Mouse (Mus musculus) heart, embryonic 16.5 days (tissue): ENCODE data around the gene Sbno2. TPM values are rescaled to one million over a fixed set of nuclear protein-coding genes. Genes with fewer than 3 reads are reported as not detected.

ENCODE experiments used
- ATAC-seq: fragments of 200-750 bp; cut with Nextera tagmentation; replicated peaks from 2 replicates; pipeline ENCODE4 v1.8.0; 2017; ENCODE audit warnings: moderate number of reproducible peaks; ENCODE audit not compliant: insufficient read depth, low FRiP score; ENCODE audit errors: extremely low read depth
- H3K27ac ChIP-seq: fragments of 300-500 bp; sonication (generic); 2 replicates; pipeline ENCODE4 v1.5.1; 2014; ENCODE audit warnings: mild to moderate bottlenecking, low read length, control low read depth, moderate library complexity
- H3K27me3 ChIP-seq: fragments of 300-500 bp; sonication (generic); 2 replicates; pipeline ENCODE4 v1.6.1; 2014; ENCODE audit warnings: low read length, mixed read lengths; ENCODE audit not compliant: control insufficient read depth, insufficient read depth
- H3K36me3 ChIP-seq: fragments of 300-500 bp; sonication (generic); 2 replicates; pipeline ENCODE4 v1.6.1; 2014; ENCODE audit not compliant: control insufficient read depth, insufficient read depth
- H3K4me1 ChIP-seq: fragments of 300-500 bp; sonication (generic); 2 replicates; pipeline ENCODE4 v1.6.1; 2014; ENCODE audit warnings: low read length, mixed read lengths; ENCODE audit not compliant: control insufficient read depth, insufficient read depth
- H3K4me2 ChIP-seq: fragments of 300-500 bp; sonication (generic); 2 replicates; pipeline ENCODE4 v1.6.1; 2014; ENCODE audit warnings: low read depth, mild to moderate bottlenecking, control low read depth, low read length
- H3K4me3 ChIP-seq: fragments of 300-500 bp; sonication (generic); 2 replicates; pipeline ENCODE4 v1.5.1; 2014; ENCODE audit warnings: mild to moderate bottlenecking, control low read depth, low read length
- H3K9ac ChIP-seq: fragments of 300-500 bp; sonication (generic); 2 replicates; pipeline ENCODE4 v1.6.1; 2014; ENCODE audit warnings: low read length, control low read depth
- H3K9me3 ChIP-seq: fragments of 300-500 bp; sonication (generic); replicated peaks from 2 replicates; pipeline ENCODE4 v1.6.1; 2016; ENCODE audit warnings: low read length; ENCODE audit not compliant: control insufficient read depth
- WGBS: fragments of 180-500 bp; shearing (Covaris S2); extraction: QIAGEN DNeasy Blood & Tissue Kit; methylation state at CpG from one replicate; pipeline ENCODE4 v1.1.7; 2014; 5-methylcytosine and 5-hydroxymethylcytosine counted together
- polyA plus RNA-seq: library from polyadenylated mRNA; unstranded; fragments of >200 nt; fragmentation: Nextera tagmentation; extraction: Ambion mirVana; gene quantifications from 2 replicates; pipeline ENCODE4 v1.2.1, GENCODE M21; 2015

Gene Sbno2
- polyA plus RNA-seq, 1 experiment from 2014 or later, result 11.7 TPM

DNA sequence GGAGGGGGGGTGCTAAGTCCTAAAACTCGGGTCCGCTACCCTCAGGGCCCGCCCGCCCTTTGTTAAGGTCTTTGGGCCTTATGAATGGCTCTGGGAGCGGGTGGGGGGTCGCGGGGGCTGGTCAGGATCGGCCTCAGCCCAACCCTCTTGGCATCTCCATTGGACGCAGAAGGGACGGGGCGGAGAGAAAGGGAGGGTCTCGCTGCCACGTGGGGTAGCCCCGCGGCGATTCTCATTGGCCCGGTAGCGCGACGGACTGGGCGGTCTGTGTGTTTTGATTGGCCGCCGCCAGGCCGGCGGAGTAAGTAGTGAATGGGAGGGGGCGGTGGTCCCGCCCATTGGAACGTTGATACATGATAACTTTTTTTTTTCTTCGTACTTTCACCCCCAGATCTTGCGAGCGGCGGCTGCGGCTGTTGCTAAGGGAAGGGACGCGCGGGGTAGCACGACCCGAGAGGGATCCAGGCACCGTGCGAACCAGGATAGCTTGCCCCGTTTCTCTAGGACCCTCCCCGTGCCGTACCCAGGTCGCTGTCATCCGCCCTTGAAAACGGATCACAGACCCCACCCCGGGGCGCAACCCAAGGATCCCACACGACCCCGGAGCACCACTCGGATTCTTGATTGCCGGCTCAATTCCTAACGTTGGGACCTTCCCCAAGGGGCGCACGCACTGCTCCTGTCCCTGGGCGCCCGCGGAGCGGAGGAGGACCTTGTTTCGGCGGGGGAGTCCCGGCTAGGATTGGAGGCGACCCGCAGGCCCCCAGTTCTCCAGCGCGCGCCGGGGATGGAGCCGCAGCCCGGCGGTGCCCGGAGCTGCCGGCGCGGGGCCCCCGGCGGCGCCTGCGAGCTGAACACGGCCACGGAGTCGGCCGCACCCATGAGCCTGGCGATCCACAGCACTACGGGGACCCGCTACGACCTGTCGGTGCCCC is 44.2 kb upstream of the Sbno2 start:
- H3K4me3 ChIP-seq, result peak overlapping the region; percentile 92
- H3K36me3 ChIP-seq, result peaks cover 41% of the 10 kb centered on the region
- peak overlapping the region; percentile 99 for H3K9ac ChIP-seq
- H3K9me3 ChIP-seq, result no peaks in the 10 kb centered on the region
- ATAC-seq, result peak; percentile 79
- peak overlapping the region; percentile 100 for H3K27ac ChIP-seq
- H3K27me3 ChIP-seq, result no peaks in the 10 kb centered on the region
- under 1% methylated on average over 84 of the region's 88 CpGs for WGBS
- H3K4me1 ChIP-seq, result peaks cover 57% of the 10 kb centered on the region
- H3K4me2 ChIP-seq, result peak overlapping the region; percentile 91

DNA sequence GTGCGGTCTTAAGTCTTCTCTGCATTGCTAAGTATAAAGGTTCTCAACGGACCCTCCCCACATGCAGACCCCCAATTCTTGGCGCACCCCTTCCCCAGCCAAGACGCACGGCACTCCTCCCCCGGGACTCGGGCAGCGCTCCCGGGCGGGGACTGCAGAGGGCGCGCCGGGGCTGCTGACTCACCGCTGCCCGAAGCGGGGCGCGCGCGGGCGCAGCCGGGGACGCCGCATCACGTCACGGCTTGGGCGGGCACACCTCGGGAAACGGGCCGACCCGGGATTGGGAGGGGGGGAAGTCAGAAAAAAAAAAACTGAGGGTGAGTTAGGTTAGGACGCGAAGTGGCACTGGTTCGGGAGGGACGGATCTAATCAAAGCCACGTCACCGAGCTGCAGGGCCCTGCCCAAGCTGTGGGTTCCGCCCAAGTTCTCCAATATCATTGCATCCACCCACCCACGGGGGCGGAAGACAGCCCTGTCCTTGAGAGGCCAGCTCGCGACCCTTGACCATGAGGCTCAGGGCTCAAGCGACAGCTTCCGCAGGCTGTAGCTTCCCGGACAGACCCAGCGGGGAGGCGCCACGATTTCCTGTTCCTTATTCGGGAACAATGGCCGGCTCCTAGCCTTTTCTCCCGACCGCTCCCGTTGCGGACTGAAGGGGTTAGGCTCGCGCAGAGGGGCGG is 43.4 kb upstream of the Sbno2 start:
- H3K4me3 ChIP-seq, result peak overlapping the region; percentile 92
- peak; percentile 41 for ATAC-seq
- peak overlapping the region; percentile 91 for H3K4me2 ChIP-seq
- no peaks in the 10 kb centered on the region for H3K27me3 ChIP-seq
- peak overlapping the region; percentile 100 for H3K27ac ChIP-seq
- H3K4me1 ChIP-seq, result peaks cover 55% of the 10 kb centered on the region
- peak overlapping the region; percentile 96 for H3K9ac ChIP-seq
- 1% methylated on average over 57 of the region's 57 CpGs for WGBS
- H3K9me3 ChIP-seq, result no peaks in the 10 kb centered on the region
- H3K36me3 ChIP-seq, result peaks cover 41% of the 10 kb centered on the region

DNA sequence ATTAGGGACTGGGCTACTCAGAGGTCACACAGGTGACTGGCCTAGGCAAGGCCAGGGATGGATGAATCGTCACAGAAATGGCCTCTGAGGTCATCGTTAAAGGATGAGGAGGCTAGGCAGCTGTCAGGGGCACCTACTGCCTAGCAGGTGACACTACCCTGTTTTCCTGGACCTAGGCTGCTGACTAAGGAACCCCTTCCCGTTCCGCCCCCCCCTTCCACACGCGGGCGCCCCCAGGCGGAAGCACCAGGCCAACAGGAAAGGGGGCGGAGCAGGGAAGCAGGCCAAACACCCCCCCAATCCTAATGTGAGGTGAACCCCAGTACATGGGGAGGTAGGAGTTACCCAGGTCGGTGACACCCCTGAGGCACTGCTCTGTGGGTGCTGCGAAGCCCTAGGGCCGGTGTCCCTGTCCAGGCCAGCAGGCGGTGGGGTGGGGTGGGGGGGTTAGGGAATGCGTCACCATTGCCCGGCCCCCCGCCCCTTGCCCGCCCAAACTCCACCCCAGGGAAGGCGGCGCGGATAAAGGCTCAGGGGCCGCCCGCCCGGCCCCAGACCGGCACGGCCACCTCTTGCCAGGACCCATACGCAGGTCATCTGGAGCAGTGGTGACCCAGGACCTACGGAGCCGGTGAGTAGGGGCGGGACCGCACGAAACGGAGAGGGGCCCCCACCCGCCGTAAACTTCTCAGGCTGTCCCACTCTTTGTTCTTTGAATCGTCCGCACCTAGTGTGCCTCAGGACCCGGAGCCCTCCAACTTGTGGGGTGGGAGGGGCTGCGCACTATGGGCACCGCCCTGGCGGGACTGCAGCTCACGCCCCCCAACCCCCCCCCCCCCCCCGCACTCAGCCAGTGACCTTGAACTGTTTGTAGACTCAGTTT is 42.6 kb upstream of the Sbno2 start, which contains the start of gene Midn:
TSS of gene Midn (plus strand) at position 554 of the 883 bp plus-strand sequence.
- Histone ChIP-seq H3K4me2 (peak within 1 kb of the TSS; percentile 91), H3K27me3 (no peaks in the 10 kb centered on the region), H3K9ac (peak within 1 kb of the TSS; percentile 96), H3K27ac (peak within 1 kb of the TSS; percentile 100), H3K4me3 (peak within 1 kb of the TSS; percentile 92), H3K9me3 (no peaks in the 10 kb centered on the region), H3K36me3 (peaks cover 38% of the 10 kb centered on the region), H3K4me1 (peaks cover 54% of the 10 kb centered on the region)
- WGBS, result under 1% methylated on average over 39 of the region's 42 CpGs
- peak; percentile 41 for ATAC-seq

DNA sequence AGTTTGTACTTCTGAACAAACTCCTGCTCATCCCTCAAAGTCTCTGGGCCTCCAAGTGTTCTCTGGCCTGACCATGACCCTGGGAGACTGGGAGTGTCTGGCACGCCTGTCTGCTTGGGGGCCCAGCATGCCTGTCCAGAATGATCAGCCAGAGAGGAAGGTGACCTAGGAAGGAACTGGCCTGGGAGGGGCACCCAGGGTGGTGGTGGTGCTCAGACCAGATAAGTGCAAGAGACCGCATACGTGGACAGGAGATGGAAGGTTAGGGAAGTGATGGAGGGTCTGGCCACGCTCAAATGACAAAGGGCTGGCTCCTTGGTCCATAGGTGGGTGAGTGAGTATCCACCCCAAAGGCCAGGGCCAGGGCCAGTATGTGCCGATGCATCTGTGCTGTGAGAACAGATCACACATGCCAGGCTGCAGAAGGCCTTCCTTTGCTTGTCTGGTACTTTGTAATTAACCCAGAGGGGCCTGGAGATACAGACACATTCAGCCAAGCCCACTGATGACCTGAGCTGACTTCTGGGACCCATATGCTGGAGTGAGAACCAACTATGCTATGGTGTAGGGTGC is 41.9 kb upstream of the Sbno2 start:
- no peak for ATAC-seq

DNA sequence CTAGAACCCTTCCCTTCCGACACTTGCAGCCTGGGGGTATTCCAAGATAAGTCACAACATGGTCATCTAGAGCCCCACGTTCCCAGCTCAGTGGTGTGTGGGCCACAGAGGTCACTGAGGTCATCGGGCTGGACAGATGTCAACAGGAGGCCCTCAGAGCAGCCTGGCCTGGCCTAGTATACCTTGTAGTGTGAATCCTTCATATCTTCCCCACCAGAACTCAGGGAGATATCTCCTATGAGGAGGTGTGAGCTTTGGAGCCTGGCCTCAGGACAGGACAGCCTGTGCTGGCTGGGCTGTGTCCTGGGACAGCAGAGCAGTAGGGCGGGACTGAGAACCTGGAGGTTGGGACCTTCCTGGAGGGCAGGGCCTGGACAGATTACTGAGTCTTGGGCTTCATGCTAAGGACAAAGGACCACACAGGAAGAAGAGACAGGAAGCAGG is 41.2 kb upstream of the Sbno2 start:
- peak overlapping the region; percentile 96 for H3K9ac ChIP-seq
- H3K36me3 ChIP-seq, result peaks cover 30% of the 10 kb centered on the region
- H3K4me3 ChIP-seq, result no peak overlapping the region
- H3K4me1 ChIP-seq, result peaks cover 43% of the 10 kb centered on the region
- no peak for ATAC-seq
- no peak overlapping the region for H3K4me2 ChIP-seq
- H3K9me3 ChIP-seq, result no peaks in the 10 kb centered on the region
- peak overlapping the region; percentile 100 for H3K27ac ChIP-seq
- no peaks in the 10 kb centered on the region for H3K27me3 ChIP-seq
- 52% methylated on average over 4 of the region's 4 CpGs for WGBS

More for the DNA sequence above, 41.9 kb upstream of the Sbno2 start:
- H3K9me3 ChIP-seq, result no peaks in the 10 kb centered on the region
- no peaks in the 10 kb centered on the region for H3K27me3 ChIP-seq
- H3K4me3 ChIP-seq, result peak overlapping the region; percentile 92; the same call in 1 of the 2 replicates
- peak overlapping the region; percentile 96 for H3K9ac ChIP-seq
- H3K4me1 ChIP-seq, result peaks cover 49% of the 10 kb centered on the region
- WGBS, result 49% methylated on average over 5 of the region's 5 CpGs
- H3K27ac ChIP-seq, result peak overlapping the region; percentile 100
- H3K4me2 ChIP-seq, result peak overlapping the region; percentile 91
- peaks cover 31% of the 10 kb centered on the region for H3K36me3 ChIP-seq

DNA sequence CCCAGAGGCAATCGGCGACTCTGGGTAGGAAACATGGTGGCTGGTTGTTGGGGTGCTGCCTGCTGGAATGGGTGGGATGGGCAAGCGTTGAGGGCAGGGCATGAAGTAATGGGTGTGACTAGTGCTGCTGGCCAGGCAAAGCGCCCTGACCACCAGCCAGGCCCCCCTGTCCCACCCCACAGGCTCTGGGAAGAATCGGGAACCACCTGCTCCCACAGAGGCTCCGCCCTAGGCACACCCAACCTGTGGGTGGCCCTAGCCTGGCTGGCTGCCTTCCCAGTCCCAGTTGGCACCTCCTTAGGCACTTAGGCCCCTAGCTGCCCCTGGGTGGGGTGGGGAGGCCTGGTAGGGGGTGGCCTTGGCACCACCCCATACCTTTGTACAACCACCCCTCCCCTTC is 40.5 kb upstream of the Sbno2 start:
- Histone ChIP-seq H3K4me2 (0 out of 2 replicates have a peak overlapping the region, but pooled peaks have one; percentile 9), H3K4me1 (peaks cover 43% of the 10 kb centered on the region), H3K27me3 (no peaks in the 10 kb centered on the region), H3K9me3 (no peaks in the 10 kb centered on the region), H3K27ac (peak overlapping the region; percentile 100), H3K4me3 (no peak overlapping the region), H3K9ac (peak overlapping the region; percentile 96), H3K36me3 (peaks cover 28% of the 10 kb centered on the region)
- no peak for ATAC-seq
- 81% methylated on average over 6 of the region's 6 CpGs for WGBS

DNA sequence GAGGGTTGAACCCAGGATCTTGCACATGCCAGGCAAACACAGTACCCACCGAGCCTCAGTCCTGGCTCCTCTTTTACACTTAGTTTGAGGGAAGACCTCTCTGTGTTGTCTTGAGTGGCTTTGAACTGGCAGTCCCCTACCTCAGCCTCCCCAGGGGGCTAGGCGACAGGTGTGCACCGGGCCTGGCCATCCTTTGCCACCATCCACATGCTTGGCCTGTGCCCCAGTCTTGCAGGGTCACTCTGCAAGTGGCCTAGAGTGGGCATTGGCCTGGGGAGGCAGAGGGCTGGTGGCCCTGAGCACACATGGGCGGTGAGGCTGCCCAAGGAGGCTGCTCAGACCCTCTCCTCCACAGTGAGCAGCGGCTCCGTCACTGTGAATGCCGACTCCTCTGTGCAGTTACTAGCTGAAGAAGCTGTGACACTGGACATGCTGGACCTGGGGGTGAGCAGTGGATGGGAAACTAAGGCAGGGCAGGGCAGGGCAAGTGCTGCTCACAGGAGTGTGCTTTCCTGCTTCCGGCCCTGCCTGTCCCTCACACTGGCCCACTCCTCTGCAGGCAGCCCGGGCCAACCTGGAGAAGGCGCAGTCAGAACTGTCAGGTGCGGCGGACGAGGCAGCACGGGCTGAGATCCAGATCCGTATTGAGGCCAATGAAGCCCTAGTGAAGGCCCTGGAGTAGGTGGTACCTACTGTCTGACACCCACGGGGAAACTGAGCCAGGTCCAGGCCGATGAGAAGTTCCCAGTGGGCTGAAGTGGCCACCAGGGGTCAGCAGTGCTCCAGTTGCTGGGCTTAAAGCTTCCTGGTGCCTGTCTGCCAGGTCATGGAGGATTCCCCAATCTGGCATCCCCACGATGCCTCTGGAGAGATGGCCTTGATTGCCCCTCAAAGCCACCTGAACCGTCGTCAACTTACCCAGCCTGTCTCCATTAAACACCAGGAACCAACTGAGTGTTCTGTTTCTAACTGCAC is 39.8 kb upstream of the Sbno2 start:
- Histone ChIP-seq H3K27me3 (no peaks in the 10 kb centered on the region), H3K9ac (no peak overlapping the region), H3K4me2 (no peak overlapping the region), H3K4me1 (peaks cover 45% of the 10 kb centered on the region), H3K27ac (peak overlapping the region; percentile 100), H3K36me3 (peaks cover 28% of the 10 kb centered on the region), H3K4me3 (no peak overlapping the region), H3K9me3 (no peaks in the 10 kb centered on the region)
- ATAC-seq, result no peak
- 73% methylated on average over 20 of the region's 20 CpGs for WGBS
